Mouse (Mus musculus) testis, adult 2 months (tissue): ENCODE data around the gene Agpat3.

Experiments
- CTCF ChIP-seq: fragments of 200-500 bp; IDR thresholded peaks from 2 replicates; pipeline ENCODE4 v1.5.1; 2012; ENCODE audit warnings: low read depth, mild to moderate bottlenecking, inconsistent platforms, low read length, moderate library complexity; ENCODE audit not compliant: control insufficient read depth, insufficient read depth, insufficient replicate concordance
- POLR2A ChIP-seq: fragments of 200-500 bp; IDR thresholded peaks from 2 replicates; pipeline ENCODE4 v1.6.1; 2012; ENCODE audit warnings: low read depth, mild to moderate bottlenecking, inconsistent platforms, low read length, moderate library complexity; ENCODE audit not compliant: control insufficient read depth

DNA sequence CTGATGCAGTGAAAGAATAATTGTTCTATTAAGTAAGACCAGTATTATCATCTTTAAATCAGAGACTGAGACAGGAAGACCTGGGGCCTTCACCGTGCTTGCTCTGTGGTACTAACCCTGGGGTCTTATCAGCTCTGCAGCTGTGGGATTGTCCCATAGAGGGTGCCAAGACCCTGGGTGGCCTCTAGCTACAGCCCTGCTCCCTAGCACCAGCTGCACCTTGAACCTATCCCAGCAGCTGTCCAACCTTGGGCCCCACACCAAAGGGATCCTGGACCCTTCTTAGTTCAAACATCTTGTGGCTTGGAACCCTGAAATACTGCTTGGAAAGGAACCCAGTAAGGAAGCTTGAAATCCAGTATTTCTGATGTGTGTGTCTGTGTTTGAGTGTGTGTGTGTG is 37.1 kb downstream of the Agpat3 start:
- no peak for TF ChIP-seq POLR2A
- TF ChIP-seq CTCF = no peak
